Mouse (Mus musculus): ENCODE data around the gene Acsbg1.
"Not testable (repeated sequence)": the region's sequence is repeated elsewhere in the genome, so short reads cannot be mapped to it uniquely, and the experiment has no call there.

The Acsbg1 gene

GRCm38 (mm10) chr9:54661605-54662377, at the start of gene Acsbg1:
TSS of gene Acsbg1 (minus strand) at chr9:54661870.
- no peak for DNase-seq

GRCm38 (mm10) chr9:54708085-54708484, 46.4 kb upstream of the Acsbg1 start:
- DNase-seq: no peak

GRCm38 (mm10) chr9:54707288-54707999, 45.8 kb upstream of the Acsbg1 start:
- no peak for DNase-seq

GRCm38 (mm10) chr9:54705561-54705960, 43.9 kb upstream of the Acsbg1 start:
- DNase-seq: no peak

- no peak for DNase-seq
These were observed 42.7 kb upstream of the Acsbg1 start for GRCm38 (mm10) chr9:54704361-54704760.

GRCm38 (mm10) chr9:54702581-54702980, 40.9 kb upstream of the Acsbg1 start:
- DNase-seq: no peak

- DNase-seq: no peak
These were observed 39.1 kb upstream of the Acsbg1 start for GRCm38 (mm10) chr9:54700746-54701145.

- peak in 1 of 2 experiments; percentile 4 for DNase-seq
These were observed 38.5 kb upstream of the Acsbg1 start for GRCm38 (mm10) chr9:54700174-54700475.

- DNase-seq: peak; percentile 55 to 75
These were observed 37.9 kb upstream of the Acsbg1 start for GRCm38 (mm10) chr9:54699345-54700173.

GRCm38 (mm10) chr9:54699087-54699344, 37.3 kb upstream of the Acsbg1 start:
- DNase-seq: no peak

GRCm38 (mm10) chr9:54698318-54699086, 36.8 kb upstream of the Acsbg1 start, which contains the start of gene Dnaja4:
TSS of gene Dnaja4 (plus strand) at chr9:54698873.
- no peak for DNase-seq

GRCm38 (mm10) chr9:54691241-54691805, 29.7 kb upstream of the Acsbg1 start:
- DNase-seq: not testable (repeated sequence)

- DNase-seq: not testable (repeated sequence)
These were observed 29.0 kb upstream of the Acsbg1 start for GRCm38 (mm10) chr9:54690697-54691096.

GRCm38 (mm10) chr9:54689446-54689845, 27.8 kb upstream of the Acsbg1 start:
- DNase-seq: no peak

- DNase-seq: peak in 1 of 2 experiments; percentile 41
These were observed 25.9 kb upstream of the Acsbg1 start for GRCm38 (mm10) chr9:54687246-54688236.

GRCm38 (mm10) chr9:54683814-54684605, 22.3 kb upstream of the Acsbg1 start:
- DNase-seq: no peak

GRCm38 (mm10) chr9:54682846-54683245, 21.2 kb upstream of the Acsbg1 start:
- DNase-seq: no peak

GRCm38 (mm10) chr9:54676531-54676986, 14.9 kb upstream of the Acsbg1 start:
- peak; percentile 23 to 72 for DNase-seq

- no peak for DNase-seq
These were observed 12.2 kb upstream of the Acsbg1 start for GRCm38 (mm10) chr9:54673887-54674286.

GRCm38 (mm10) chr9:54671962-54672361, 10.3 kb upstream of the Acsbg1 start:
- no peak for DNase-seq

All from kidney, adult 8-10 months (tissue).